Mouse (Mus musculus) stomach, embryonic 14.5 days (tissue): ENCODE measurements around the gene Hopx. TPM values are rescaled to one million over a fixed set of nuclear protein-coding genes. Genes with fewer than 3 reads are reported as not detected.

Experiments used
- ATAC-seq: fragments of 200-750 bp; cut with Nextera tagmentation; 2 replicates; pipeline ENCODE4 v1.8.0; 2017; ENCODE audit warnings: low read depth, moderate TSS enrichment; ENCODE audit not compliant: insufficient number of reproducible peaks, insufficient read depth, low FRiP score
- H3K27ac ChIP-seq: fragments of 300-500 bp; sonication (generic); 2 replicates; pipeline ENCODE4 v1.5.1; 2014; ENCODE audit warnings: mild to moderate bottlenecking, low read length, moderate library complexity, mixed read lengths
- H3K27me3 ChIP-seq: fragments of 300-500 bp; sonication (generic); 2 replicates; pipeline ENCODE4 v1.6.1; 2014; ENCODE audit warnings: low read length, control low read depth, mixed read lengths; ENCODE audit not compliant: control insufficient read depth, insufficient read depth
- H3K36me3 ChIP-seq: fragments of 300-500 bp; sonication (generic); 2 replicates; pipeline ENCODE4 v1.6.1; 2014; ENCODE audit warnings: mild to moderate bottlenecking, control low read depth, low read length, moderate library complexity, mixed read lengths; ENCODE audit not compliant: control insufficient read depth, insufficient read depth
- H3K4me1 ChIP-seq: fragments of 300-500 bp; sonication (generic); 2 replicates; pipeline ENCODE4 v1.6.1; 2014; ENCODE audit warnings: low read length, control low read depth, mixed read lengths; ENCODE audit not compliant: control insufficient read depth, insufficient read depth
- H3K4me2 ChIP-seq: fragments of 300-500 bp; sonication (generic); replicated peaks from 2 replicates; pipeline ENCODE4 v1.6.1; 2014; ENCODE audit warnings: low read depth, low read length, control low read depth
- H3K4me3 ChIP-seq: fragments of 300-500 bp; sonication (generic); 2 replicates; pipeline ENCODE4 v1.5.1; 2014; ENCODE audit warnings: low read depth, low read length, control low read depth
- H3K9ac ChIP-seq: fragments of 300-500 bp; sonication (generic); replicated peaks from 2 replicates; pipeline ENCODE4 v1.6.1; 2014; ENCODE audit warnings: low read depth, mild to moderate bottlenecking, control low read depth, low read length, moderate library complexity, mixed read lengths
- H3K9me3 ChIP-seq: fragments of 300-500 bp; sonication (generic); 2 replicates; pipeline ENCODE4 v1.6.1; 2016; ENCODE audit warnings: low read depth, low read length, control low read depth; ENCODE audit not compliant: control insufficient read depth
- WGBS: fragments of 180-500 bp; shearing (Covaris S2); extraction: QIAGEN DNeasy Blood & Tissue Kit; methylation state at CpG from one replicate; pipeline ENCODE4 v1.1.7; 2014; 5-methylcytosine and 5-hydroxymethylcytosine counted together
- polyA plus RNA-seq: library from polyadenylated mRNA; unstranded; fragments of >200 nt; fragmentation: Nextera tagmentation; extraction: Ambion mirVana; gene quantifications from 2 replicates; pipeline ENCODE4 v1.2.1, GENCODE M21; 2014

Gene Hopx
- polyA plus RNA-seq, 1 experiment from 2014 or later, result 1.2 TPM

GRCm38 (mm10) chr5:77137701-77138265 is 22.9 kb upstream of the Hopx start:
- no peak for ATAC-seq
- WGBS, result 57% methylated on average over 8 of the region's 8 CpGs
- no peak overlapping the region for H3K27ac ChIP-seq

DNA sequence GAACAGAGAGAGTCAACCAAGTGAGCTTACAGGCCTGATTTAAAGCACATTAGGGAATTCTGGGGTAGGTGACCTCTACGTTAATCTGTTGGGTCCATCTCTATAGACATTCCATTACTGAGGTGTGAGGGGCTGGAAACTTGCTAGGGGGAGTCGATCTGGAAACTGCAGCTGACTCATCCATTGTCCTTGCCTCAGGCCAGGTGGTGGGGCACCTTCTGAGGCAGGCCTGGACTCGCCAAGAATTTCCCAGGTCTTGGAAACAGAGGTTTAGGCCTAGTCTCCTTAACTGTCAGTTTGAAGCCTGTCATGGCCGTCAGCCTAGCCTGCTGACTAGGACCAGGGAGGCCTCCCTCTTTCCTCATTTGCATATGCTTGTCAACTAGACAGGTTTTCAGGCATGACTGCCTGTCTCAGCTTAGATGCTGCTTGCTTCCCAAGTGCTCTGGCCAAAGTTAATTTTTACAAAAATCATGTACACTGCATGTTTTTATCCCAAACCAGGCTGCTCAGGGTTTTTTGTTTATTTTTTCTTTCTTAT is 21.8 kb upstream of the Hopx start:
- H3K36me3 ChIP-seq, result no peaks in the 10 kb centered on the region
- H3K9ac ChIP-seq, result no peak overlapping the region
- WGBS, result 62% methylated on average over 4 of the region's 4 CpGs
- H3K4me1 ChIP-seq, result no peaks in the 10 kb centered on the region; the same call in 1 of the 2 replicates
- no peaks in the 10 kb centered on the region for H3K27me3 ChIP-seq
- no peak overlapping the region for H3K27ac ChIP-seq
- ATAC-seq, result no peak
- no peaks in the 10 kb centered on the region for H3K9me3 ChIP-seq
- H3K4me3 ChIP-seq, result no peak overlapping the region
- no peak overlapping the region for H3K4me2 ChIP-seq

More at GRCm38 (mm10) chr5:77137701-77138265, 22.9 kb upstream of the Hopx start:
- Histone ChIP-seq H3K4me1 (no peaks in the 10 kb centered on the region; the same call in 1 of the 2 replicates), H3K9me3 (no peaks in the 10 kb centered on the region), H3K4me2 (no peak overlapping the region), H3K27me3 (no peaks in the 10 kb centered on the region), H3K4me3 (no peak overlapping the region), H3K9ac (no peak overlapping the region), H3K36me3 (no peaks in the 10 kb centered on the region)

DNA sequence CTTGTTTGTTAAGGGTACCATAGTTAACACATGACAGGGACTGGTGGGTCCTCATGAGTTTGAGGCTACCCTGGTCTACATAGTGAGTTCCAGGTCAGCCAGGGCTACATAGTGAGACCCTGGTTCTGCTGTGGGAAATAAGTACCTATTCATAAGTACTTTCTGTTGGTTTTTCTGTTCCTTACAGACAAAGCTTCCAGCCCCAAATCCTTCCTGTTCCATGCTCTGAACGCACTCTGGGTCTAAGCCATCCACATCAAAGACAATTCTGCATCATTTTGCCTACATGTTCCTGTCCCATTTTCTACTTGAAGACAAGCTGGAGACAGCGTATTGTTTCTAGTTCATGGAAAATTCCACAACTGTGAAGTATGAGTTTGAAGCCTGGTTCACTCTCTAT is 20.0 kb upstream of the Hopx start:
- WGBS, result 93% methylated on average over 2 of the region's 2 CpGs
- ATAC-seq, result no peak
- no peaks in the 10 kb centered on the region; the same call in 1 of the 2 replicates for H3K4me1 ChIP-seq
- no peaks in the 10 kb centered on the region for H3K9me3 ChIP-seq
- no peaks in the 10 kb centered on the region for H3K36me3 ChIP-seq
- H3K4me3 ChIP-seq, result no peak overlapping the region
- H3K27ac ChIP-seq, result no peak overlapping the region
- no peak overlapping the region for H3K4me2 ChIP-seq
- no peak overlapping the region for H3K9ac ChIP-seq
- H3K27me3 ChIP-seq, result no peaks in the 10 kb centered on the region

- WGBS, result 68% methylated on average over 4 of the region's 4 CpGs
- Histone ChIP-seq H3K4me1 (no peaks in the 10 kb centered on the region; the same call in 1 of the 2 replicates), H3K4me3 (no peak overlapping the region), H3K27ac (no peak overlapping the region), H3K27me3 (no peaks in the 10 kb centered on the region), H3K9me3 (no peaks in the 10 kb centered on the region), H3K9ac (no peak overlapping the region), H3K36me3 (no peaks in the 10 kb centered on the region), H3K4me2 (no peak overlapping the region)
- no peak for ATAC-seq
These were observed 19.5 kb upstream of the Hopx start for GRCm38 (mm10) chr5:77134465-77134864.

DNA sequence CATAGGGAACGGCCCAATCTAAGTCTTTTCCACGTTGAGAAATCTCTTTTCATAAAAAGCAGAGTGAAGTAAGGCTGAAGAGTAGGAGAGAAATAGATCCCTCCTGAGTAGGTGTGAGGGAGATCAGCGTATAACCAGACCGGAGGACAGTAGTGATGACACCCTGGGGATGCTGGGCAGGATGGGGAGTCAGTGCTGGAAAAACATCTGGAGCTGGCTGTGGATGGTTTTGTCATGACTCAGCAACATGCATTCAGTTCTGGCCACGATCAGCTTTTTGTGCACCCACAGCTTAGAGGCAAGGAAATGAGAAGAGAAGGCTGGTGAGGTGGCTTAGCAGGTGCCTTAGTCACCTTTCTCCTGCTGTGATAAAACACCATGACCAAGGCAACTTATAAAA is 19.0 kb upstream of the Hopx start:
- no peaks in the 10 kb centered on the region for H3K9me3 ChIP-seq
- H3K9ac ChIP-seq, result no peak overlapping the region
- H3K4me3 ChIP-seq, result no peak overlapping the region
- WGBS, result 81% methylated on average over 5 of the region's 5 CpGs
- no peak for ATAC-seq
- no peaks in the 10 kb centered on the region for H3K27me3 ChIP-seq
- no peak overlapping the region for H3K27ac ChIP-seq
- no peak overlapping the region for H3K4me2 ChIP-seq
- H3K4me1 ChIP-seq, result no peaks in the 10 kb centered on the region; the same call in 1 of the 2 replicates
- H3K36me3 ChIP-seq, result no peaks in the 10 kb centered on the region

DNA sequence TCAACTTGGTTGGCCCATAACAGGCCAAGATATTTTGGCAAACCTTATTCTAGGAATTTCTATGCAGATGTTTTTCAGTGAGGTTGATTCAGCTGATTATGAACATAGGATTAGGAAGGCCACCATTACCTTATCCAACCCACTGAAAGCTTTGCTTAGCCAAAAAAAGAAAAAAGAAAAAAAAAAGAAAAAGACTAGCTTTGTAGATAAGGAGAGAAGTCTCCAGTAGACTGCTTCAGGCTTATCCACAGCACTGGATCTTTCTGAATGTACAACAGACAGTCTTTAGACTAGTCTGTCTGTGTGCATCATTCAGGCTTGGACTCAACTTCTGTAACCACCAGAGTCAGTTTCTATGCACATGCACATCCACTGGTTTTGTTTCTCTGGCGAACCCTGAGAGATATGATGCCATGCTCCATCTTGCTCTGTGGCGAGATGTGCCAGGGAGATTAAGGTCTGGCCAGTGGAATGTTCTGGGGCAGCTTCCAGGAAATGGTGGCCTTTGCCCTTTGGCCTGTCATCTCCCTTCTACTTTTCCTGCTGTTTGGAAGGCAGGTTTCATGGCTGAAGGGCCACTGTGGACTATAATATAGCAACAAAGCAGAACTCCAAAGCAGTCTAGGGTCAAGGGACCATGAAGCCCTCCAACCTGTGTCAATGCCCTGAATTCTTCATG is 17.7 kb upstream of the Hopx start:
- Histone ChIP-seq H3K4me2 (no peak overlapping the region), H3K4me3 (no peak overlapping the region), H3K9ac (no peak overlapping the region), H3K27me3 (no peaks in the 10 kb centered on the region), H3K9me3 (0 out of 2 replicates have a peak, but pooled peaks cover 3% of the 10 kb centered on the region), H3K27ac (no peak overlapping the region), H3K4me1 (no peaks in the 10 kb centered on the region), H3K36me3 (no peaks in the 10 kb centered on the region)
- WGBS, result 80% methylated on average over 2 of the region's 2 CpGs
- ATAC-seq, result no peak

DNA sequence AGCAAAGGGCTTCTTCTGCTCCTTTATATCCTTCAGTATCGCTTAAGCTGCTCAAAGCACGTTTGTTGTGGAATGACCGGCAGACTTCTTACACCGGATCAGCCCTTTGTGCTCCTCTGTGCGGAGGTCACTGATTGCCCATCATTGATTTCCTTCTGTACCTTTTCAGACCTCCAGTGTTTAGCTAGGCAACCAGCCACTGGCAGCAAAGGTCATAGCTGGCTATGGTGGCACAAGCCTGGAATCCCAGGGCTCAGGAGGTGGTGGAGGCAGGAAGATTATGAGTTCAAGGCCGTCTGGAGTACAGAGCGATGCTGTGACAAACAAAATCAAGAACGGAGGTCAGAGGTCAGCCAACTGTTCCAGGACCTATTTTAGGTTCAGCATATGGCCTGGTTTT is 17.0 kb upstream of the Hopx start:
- no peak overlapping the region for H3K27ac ChIP-seq
- WGBS, result 84% methylated on average over 8 of the region's 8 CpGs

GRCm38 (mm10) chr5:77130310-77131020 is 15.5 kb upstream of the Hopx start:
- 67% methylated on average over 16 of the region's 16 CpGs for whole genome bisulfite sequencing
- Histone ChIP-seq H3K9ac (no peak overlapping the region), H3K4me1 (no peaks in the 10 kb centered on the region), H3K27ac (no peak overlapping the region), H3K4me2 (no peak overlapping the region), H3K4me3 (no peak overlapping the region), H3K9me3 (0 out of 2 replicates have a peak, but pooled peaks cover 3% of the 10 kb centered on the region), H3K27me3 (no peaks in the 10 kb centered on the region), H3K36me3 (no peaks in the 10 kb centered on the region)
- no peak for ATAC-seq

More for the DNA sequence above, 17.0 kb upstream of the Hopx start:
- Histone ChIP-seq H3K4me1 (no peaks in the 10 kb centered on the region), H3K36me3 (no peaks in the 10 kb centered on the region), H3K9me3 (0 out of 2 replicates have a peak, but pooled peaks cover 3% of the 10 kb centered on the region), H3K4me2 (no peak overlapping the region), H3K9ac (no peak overlapping the region), H3K4me3 (no peak overlapping the region), H3K27me3 (no peaks in the 10 kb centered on the region)
- ATAC-seq, result no peak
